Mouse (Mus musculus): ENCODE data around the gene Gpsm3.

The Gpsm3 gene

DNA sequence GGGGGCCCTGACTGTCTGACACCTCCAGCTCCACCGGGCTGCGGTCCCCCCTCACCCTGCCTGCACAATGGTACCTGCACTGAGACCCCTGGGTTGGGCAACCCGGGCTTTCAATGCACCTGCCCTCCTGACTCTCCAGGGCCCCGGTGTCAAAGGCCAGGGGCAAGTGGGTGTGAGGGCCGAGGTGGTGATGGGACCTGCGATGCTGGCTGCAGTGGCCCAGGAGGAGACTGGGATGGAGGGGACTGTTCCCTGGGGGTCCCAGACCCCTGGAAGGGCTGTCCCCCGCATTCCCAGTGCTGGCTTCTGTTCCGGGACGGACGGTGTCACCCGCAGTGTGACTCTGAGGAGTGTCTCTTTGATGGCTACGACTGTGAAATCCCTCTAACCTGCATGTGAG lies 7.1 kb upstream of the Gpsm3 start:
- no peak for DNase-seq (ENCODE audit: low read depth, low spot score)

DNA sequence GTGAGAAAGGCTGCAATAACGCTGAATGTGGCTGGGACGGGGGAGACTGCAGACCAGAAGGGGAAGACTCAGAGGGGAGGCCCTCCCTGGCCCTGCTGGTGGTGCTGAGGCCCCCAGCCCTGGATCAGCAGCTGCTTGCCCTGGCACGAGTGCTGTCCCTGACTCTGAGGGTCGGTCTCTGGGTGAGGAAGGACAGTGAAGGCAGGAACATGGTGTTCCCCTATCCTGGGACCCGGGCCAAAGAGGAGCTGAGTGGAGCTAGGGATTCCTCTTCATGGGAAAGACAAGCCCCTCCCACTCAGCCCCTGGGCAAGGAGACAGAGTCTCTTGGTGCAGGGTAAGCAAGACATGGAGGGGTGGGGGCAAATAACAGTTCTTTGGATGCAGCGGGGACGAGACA lies 6.2 kb upstream of the Gpsm3 start:
- DNase-seq (ENCODE audit: low read depth, low spot score): no peak

DNA sequence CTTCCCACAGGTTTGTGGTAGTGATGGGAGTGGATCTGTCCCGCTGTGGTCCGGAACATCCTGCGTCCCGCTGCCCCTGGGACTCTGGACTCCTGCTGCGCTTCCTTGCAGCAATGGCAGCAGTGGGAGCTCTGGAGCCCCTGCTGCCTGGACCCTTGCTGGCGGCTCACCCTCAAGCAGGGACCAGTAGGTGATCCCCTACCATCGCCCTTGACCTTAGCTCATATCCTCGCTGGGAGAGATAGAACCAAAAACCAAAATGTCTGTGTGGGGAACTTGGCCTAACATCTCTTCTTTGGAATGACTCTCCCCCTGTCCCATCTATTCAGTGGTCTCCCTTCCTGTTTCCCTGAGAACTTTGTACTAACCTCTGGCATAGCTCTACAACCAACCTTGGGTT lies 5.8 kb upstream of the Gpsm3 start:
- DNase-seq (ENCODE audit: low read depth, low spot score): no peak

DNA sequence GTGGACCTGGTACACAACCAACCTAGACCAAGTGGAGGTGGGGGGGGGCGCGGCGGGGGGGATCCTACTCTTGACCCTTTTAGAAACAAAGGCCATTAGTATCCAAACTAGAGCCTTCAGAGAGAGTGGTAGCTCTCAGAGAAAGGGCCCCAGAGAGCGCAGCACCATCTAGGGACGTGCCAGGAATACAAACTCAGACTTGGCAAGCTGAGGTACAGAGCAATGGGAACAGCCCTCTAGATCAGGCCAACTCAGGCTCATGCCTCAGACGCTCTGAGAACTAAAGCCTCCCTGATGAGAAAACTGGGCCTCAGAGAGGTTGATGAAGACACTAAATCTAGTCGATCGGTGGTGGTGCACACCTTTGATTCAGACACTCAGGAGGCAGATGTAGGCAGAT lies 4.5 kb upstream of the Gpsm3 start:
- no peak for DNase-seq (ENCODE audit: low read depth, low spot score)

GRCm38 (mm10) chr17:34585877-34586771 lies 3.5 kb upstream of the Gpsm3 start:
- no peak for DNase-seq (ENCODE audit: low read depth, low spot score)

GRCm38 (mm10) chr17:34586796-34587422 lies 2.7 kb upstream of the Gpsm3 start:
- DNase-seq (ENCODE audit: low read depth, low spot score): no peak

DNA sequence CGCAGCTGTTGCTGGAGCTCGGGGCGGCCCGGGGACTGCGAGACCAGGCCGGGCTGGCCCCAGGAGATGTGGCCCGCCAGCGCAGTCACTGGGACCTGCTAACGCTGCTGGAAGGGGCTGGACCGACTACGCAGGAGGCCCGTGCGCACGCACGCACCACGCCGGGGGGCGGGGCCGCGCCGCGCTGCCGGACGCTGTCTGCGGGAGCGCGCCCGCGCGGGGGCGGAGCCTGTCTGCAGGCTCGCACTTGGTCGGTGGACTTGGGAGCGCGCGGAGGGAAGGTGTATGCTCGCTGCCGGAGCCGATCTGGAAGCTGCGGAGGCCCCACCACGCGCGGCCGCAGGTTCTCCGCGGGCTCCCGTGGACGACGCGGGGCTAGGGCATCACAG lies 2.2 kb upstream of the Gpsm3 start:
- DNase-seq (ENCODE audit: low read depth, low spot score): peak; percentile 86

DNA sequence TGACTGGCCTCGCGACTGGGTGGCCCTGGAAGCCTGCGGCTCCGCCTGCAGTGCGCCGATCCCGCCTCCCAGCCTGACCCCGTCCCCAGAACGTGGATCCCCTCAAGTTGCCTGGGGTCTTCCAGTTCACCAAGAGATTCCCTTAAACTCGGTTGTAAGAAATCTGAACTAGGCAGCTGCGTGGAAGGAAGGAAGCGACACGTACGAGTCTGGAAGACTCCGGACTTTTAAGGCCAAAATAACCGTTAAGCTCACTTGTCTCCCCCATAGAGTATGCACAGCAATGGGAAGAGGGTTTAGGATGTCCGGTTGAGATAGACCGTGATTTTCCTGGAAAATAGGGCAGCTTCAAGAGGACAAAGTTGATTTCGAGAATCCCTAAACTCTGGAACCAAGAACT lies 1.8 kb upstream of the Gpsm3 start:
- no peak for DNase-seq (ENCODE audit: low read depth, low spot score)

DNA sequence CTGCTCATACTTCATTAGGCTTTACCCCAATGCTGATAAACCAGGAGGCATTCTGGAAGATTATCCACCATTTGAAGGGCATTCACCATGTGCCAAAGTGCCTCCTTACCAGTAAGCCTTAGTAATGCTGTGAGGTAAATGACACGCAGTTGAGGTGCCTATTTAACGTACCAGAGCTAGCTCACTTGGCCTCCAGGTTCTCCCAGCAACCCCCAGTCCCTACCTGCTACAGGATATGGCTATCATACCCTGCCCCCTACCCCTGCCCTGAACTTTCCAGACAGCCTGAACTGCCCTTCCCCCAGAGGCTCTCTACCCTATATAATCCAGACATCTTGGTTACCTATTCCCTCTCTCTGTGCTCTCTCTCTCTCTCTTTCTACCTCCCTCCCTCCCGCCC lies 839 bp upstream of the Gpsm3 start:
- no peak for DNase-seq (ENCODE audit: low read depth, low spot score)

GRCm38 (mm10) chr17:34589206-34589605 lies 400 bp upstream of the Gpsm3 start:
- no peak for DNase-seq (ENCODE audit: low read depth, low spot score)

DNA sequence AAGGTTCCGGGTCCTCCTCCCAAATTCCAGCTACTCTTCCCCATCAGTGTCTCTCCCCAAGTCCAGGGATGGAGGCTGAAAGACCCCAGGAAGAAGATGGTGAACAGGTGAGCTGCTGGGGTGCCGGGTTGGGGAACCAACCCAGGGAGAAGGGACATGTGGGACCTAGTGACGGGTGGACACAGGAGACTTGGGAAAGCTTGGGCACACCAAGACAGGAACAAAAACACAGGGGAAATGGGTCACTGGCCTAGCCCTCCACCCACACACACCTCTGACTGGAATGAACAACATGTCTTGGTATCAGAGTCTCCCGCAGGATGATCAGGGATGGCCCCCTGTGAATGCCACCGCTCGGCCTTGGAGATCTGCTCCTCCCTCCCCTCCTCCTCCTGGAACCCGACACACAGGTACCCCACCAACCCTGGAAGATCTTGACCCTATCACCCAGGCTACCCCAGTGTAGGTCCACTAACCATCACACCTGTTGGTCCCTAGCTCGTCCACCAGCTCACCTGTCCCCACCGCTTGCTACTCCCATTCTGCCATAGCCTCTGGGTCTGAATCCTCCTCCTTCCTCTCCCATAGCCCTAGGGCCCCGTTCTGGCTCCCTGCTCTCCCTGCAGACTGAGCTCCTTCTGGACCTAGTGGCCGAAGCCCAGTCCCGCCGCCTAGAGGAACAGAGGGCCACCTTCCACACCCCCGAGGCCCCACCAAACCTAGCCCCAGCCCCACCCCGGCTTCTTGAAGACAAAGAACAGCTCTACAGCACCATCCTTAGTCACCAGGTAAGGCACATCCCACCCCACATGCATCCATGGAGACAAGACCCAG lies 765 bp downstream of the Gpsm3 start:
- DNase-seq (ENCODE audit: low read depth, low spot score): no peak

DNA sequence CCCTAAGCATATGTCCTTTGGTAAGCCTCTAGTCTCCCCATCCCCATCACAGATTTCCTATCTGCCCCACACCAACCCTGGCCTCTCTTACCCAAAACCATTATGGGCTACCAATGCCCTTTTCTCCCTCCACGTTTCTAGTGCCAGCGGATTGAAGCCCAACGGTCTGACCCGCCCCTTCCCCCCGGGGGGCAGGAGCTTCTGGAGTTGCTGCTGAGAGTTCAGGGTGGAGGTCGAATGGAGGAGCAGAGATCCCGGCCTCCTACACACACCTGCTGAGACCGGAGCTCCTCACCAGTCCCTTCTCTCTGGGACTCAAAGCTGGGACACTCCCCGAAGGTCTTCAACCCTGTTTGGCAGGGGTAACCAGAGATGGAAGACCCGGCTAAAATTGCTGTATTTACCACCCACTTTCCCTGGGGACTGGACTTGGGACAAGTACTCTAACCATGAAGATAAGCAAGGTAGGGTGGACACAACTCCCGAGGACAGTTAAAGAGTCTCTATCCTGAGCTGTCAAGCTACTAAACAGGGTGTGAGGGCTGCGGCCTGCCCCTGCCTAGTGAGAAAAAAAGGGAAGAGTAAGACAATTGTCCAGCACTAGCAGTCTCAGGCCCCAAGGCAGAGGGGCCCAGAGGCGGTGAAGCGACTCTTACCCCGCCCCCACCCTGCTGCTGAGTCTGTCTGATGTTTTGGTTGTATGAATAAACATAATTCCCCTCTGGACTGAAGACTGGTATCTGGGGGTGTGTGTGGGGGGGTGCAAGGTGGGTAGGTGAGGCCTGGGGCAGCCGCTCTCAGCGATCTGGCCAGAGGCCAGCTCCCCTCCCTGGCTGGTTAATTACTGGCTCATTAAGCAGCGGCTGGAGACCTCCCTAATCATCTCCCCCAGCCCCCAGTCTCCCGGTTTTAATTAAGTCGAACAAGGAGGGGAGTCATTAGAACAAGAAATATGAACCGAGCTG lies 1.7 kb downstream of the Gpsm3 start, which contains the start of gene Pbx2:
TSS of gene Pbx2 (plus strand) at position 238 of the 965 bp plus-strand sequence.
- DNase-seq (ENCODE audit: low read depth, low spot score): no peak

DNA sequence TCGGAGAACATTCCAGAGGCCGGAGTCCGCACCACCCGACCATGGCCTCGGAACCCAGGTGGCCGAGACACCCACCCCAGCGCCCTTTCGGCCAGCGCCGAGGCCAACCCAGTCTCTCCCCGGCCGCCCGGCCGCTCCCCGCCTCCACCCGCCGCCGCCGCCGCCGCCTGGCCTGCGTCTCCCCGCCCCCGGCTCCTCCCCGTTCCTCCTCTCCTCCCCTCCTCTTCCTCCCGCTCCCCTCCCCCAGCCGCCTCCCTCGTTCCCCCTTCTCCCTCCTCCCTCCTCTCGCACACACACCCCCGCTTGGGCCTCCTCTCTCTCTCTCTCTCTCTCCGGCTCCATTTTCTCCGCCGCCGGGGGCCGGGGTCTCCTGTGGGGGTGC lies 2.4 kb downstream of the Gpsm3 start:
- no peak for DNase-seq (ENCODE audit: low read depth, low spot score)

DNA sequence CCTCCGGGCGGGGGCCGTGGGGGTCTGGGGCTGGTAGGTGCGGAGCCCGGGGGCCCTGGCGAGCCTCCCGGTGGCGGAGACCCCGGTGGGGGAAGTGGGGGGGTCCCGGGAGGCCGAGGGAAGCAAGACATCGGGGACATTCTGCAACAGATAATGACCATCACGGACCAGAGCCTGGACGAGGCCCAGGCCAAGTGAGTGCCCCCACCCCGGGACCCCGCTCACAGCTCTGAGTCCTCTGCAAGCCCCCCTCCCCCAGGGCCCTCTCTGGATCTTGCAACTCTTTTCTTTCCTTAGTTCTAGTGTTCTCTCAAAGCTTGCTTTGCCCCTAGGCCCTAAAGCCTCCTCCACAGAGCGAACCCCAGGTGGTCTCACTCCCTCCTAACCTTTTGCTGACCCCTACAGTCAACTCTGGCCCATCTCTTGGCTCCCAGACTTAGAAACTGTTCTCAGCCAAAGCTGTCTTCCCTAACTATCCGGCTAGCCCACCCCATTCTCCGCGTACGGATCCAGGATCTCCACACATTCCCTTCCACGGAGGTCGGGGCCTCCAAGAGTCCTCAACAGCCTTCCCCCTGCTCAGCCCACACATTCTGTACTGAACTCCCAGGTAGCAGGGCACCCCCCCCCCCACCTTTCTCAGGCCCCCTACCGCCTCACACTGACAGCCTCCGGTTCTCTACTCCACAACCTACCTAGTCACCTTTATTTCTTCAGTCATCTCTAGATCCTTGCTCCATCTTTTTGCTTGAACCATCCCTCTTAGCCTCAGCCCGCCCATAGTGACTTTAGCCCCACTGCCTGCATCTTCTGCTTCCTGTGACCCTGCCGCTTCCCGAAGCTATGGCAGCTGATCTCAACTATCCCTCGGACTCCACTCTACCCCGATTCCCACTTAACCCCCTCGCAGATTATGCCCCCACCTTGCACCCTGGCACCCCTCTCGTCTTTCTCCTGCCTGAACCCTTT lies 3.3 kb downstream of the Gpsm3 start:
- DNase-seq (ENCODE audit: low read depth, low spot score): no peak

- DNase-seq (ENCODE audit: low read depth, low spot score): no peak
These were observed 4.3 kb downstream of the Gpsm3 start for GRCm38 (mm10) chr17:34593752-34594525.

- no peak for DNase-seq (ENCODE audit: low read depth, low spot score)
These were observed 6.5 kb downstream of the Gpsm3 start for GRCm38 (mm10) chr17:34596098-34596497.

DNA sequence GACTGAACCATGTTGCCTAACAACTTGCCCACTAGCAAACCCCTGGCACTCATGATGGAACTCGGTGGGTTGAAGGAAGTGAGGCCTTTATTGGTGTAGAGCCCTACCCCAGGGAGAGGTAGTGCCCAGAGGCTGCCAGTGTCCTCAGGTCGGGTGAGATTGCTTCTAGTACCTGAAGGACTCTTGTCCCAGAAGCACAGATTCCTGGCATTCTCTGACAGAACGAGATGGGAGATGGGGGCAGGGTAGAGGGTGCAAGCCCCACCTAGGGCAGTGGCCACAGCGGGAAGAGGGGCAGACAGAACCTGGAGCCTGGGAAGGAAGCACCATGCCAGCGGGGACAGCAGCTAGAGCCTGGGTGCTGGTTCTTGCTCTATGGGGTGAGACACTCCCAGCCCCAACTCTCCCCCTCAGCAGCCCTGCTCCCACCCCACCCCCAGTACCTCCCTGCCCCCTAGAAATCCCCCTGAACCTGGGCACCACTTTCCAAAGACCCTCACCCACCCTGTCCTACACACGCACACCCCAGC lies 8.0 kb downstream of the Gpsm3 start, which contains the start of gene Ager:
TSS of gene Ager (plus strand) at position 297 of the 530 bp plus-strand sequence.
- DNase-seq (ENCODE audit: low read depth, low spot score): no peak

- no peak for DNase-seq (ENCODE audit: low read depth, low spot score)
These were observed 10.3 kb downstream of the Gpsm3 start for GRCm38 (mm10) chr17:34599891-34600290.

GRCm38 (mm10) chr17:34601796-34602195 lies 12.2 kb downstream of the Gpsm3 start:
- DNase-seq (ENCODE audit: low read depth, low spot score): no peak
